Mouse (Mus musculus) layer of hippocampus, adult 11-12 months (tissue): Measurements from ENCODE around the gene Il2rg.
A peak's percentile ranks its signal among the peaks of the same experiment; 100 is the strongest.

Experiments used
- DNase-seq: peaks from one replicate; pipeline ENCODE4 v3.0.0; 2022; ENCODE audit warnings: low spot score

Gene Il2rg

GRCm38 (mm10) chrX:101260441-101261325 lies 7.4 kb downstream of the Il2rg start:
- DNase-seq = no peak

GRCm38 (mm10) chrX:101256603-101257002 lies 11.5 kb downstream of the Il2rg start:
- no peak for DNase-seq

GRCm38 (mm10) chrX:101254740-101255139 lies 13.3 kb downstream of the Il2rg start:
- no peak for DNase-seq

GRCm38 (mm10) chrX:101253952-101254729 lies 13.9 kb downstream of the Il2rg start, which contains the start of gene Foxo4:
Foxo4 (plus strand) TSS chrX:101254528.
- DNase-seq = peak; percentile 90

- no peak for DNase-seq
These were observed 23.0 kb downstream of the Il2rg start for GRCm38 (mm10) chrX:101245011-101245410.

- no peak for DNase-seq
These were observed 45.3 kb downstream of the Il2rg start for GRCm38 (mm10) chrX:101222796-101223162.

GRCm38 (mm10) chrX:101221834-101222795 lies 45.9 kb downstream of the Il2rg start, which contains the start of gene Snx12:
Snx12 (minus strand) TSS chrX:101222563.
- peak; percentile 94 for DNase-seq
